Mouse (Mus musculus) heart, adult 2 months (tissue): ENCODE measurements around the gene Gpr171.
A peak's percentile ranks its signal among the peaks of the same experiment; 100 is the strongest.

Experiments used
- CTCF ChIP-seq: fragments of 200-600 bp; IDR thresholded peaks from 2 replicates; pipeline ENCODE4 v1.8.1; 2022; ENCODE audit warnings: antibody characterized with exemption, mild to moderate bottlenecking, moderate library complexity
- EP300 ChIP-seq: fragments of 200-500 bp; IDR thresholded peaks from 2 replicates; pipeline ENCODE4 v1.6.1; 2011; ENCODE audit warnings: low read depth, low read length, control low read depth; ENCODE audit not compliant: insufficient read depth
- POLR2A ChIP-seq: fragments of 200-500 bp; IDR thresholded peaks from 2 replicates; pipeline ENCODE4 v1.6.1; 2011; ENCODE audit warnings: mild to moderate bottlenecking, low read depth, low read length, control low read depth; ENCODE audit not compliant: insufficient read depth

GRCm38 (mm10) chr3:59077278-59077677 is 24.3 kb downstream of the Gpr171 start:
- TF ChIP-seq CTCF (peak; percentile 70), EP300 (no peak), POLR2A (no peak)
